Mouse (Mus musculus) cerebellum, adult 2 months (tissue): ENCODE data around the gene Gm1527.

Experiments used
- CTCF ChIP-seq: fragments of 200-500 bp; IDR thresholded peaks from 2 replicates; pipeline ENCODE4 v1.5.1; 2011; ENCODE audit warnings: low read depth, mild to moderate bottlenecking, control low read depth, low read length, moderate library complexity, borderline replicate concordance; ENCODE audit not compliant: insufficient read depth
- POLR2A ChIP-seq: fragments of 200-500 bp; IDR thresholded peaks from 2 replicates; pipeline ENCODE4 v1.6.1; 2011; ENCODE audit warnings: low read length, control low read depth, borderline replicate concordance; ENCODE audit not compliant: insufficient read depth

DNA sequence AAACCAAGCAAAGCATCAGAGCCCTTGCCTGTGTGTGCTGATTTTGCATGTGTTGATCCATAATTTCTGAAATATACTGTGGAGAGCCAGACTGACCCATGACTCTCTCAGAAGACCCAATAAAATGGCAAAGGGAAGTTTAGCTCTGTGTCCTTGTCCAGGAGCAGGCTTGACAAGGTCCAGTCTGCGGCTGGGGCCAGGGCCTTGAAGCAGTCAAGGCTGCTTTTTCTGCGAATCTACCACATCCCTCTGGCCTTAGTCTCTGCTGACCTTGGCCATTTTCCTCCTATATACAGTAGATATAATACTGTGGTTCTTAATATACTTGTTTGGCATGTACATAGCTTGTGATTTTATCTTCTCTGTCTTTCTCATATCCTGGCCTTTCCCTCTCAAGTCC, 73.5 kb downstream of the Gm1527 start:
- no peak for TF ChIP-seq CTCF
- TF ChIP-seq POLR2A, result no peak
